Mouse (Mus musculus): ENCODE measurements around the gene Pon2. TPM values are rescaled to one million over a fixed set of nuclear protein-coding genes. Genes with fewer than 3 reads are reported as not detected.

Gene Pon2
- total RNA-seq, 2 experiments from 2014 or later, result 35.9 to 38.1 TPM

GRCm38 (mm10) chr6:5294659-5295449, 3.4 kb downstream of the Pon2 start:
- no peak for DNase-seq (ENCODE audit: low spot score in 2 of 2)

GRCm38 (mm10) chr6:5292841-5293240, 5.4 kb downstream of the Pon2 start:
- no peak for DNase-seq (ENCODE audit: low spot score in 2 of 2)

GRCm38 (mm10) chr6:5291450-5291849, 6.8 kb downstream of the Pon2 start:
- DNase-seq (ENCODE audit: low spot score in 2 of 2), result no peak

- DNase-seq (ENCODE audit: low spot score in 2 of 2), result no peak
These were observed 10.3 kb downstream of the Pon2 start for GRCm38 (mm10) chr6:5287919-5288318.

GRCm38 (mm10) chr6:5287392-5287791, 10.9 kb downstream of the Pon2 start:
- no peak for DNase-seq (ENCODE audit: low spot score in 2 of 2)

- DNase-seq (ENCODE audit: low spot score in 2 of 2), result no peak
These were observed 15.8 kb downstream of the Pon2 start for GRCm38 (mm10) chr6:5282418-5282817.

- DNase-seq (ENCODE audit: low spot score in 2 of 2), result no peak
These were observed 17.5 kb downstream of the Pon2 start for GRCm38 (mm10) chr6:5280576-5281305.

- DNase-seq (ENCODE audit: low spot score in 2 of 2), result no peak
These were observed 20.3 kb downstream of the Pon2 start for GRCm38 (mm10) chr6:5277972-5278371.

- DNase-seq (ENCODE audit: low spot score in 2 of 2), result no peak
These were observed 28.6 kb downstream of the Pon2 start for GRCm38 (mm10) chr6:5269641-5270040.

- no peak for DNase-seq (ENCODE audit: low spot score in 2 of 2)
These were observed 33.5 kb downstream of the Pon2 start for GRCm38 (mm10) chr6:5264793-5265192.

GRCm38 (mm10) chr6:5263250-5263999, 34.8 kb downstream of the Pon2 start:
- DNase-seq (ENCODE audit: low spot score in 2 of 2), result no peak

GRCm38 (mm10) chr6:5262322-5263249, 35.7 kb downstream of the Pon2 start:
- no peak for DNase-seq (ENCODE audit: low spot score in 2 of 2)

GRCm38 (mm10) chr6:5255722-5256451, 42.4 kb downstream of the Pon2 start, which contains the start of gene Pon3:
Gene Pon3 (minus strand): TSS chr6:5256286.
- peak; percentile 25 to 57 for DNase-seq (ENCODE audit: low spot score in 2 of 2)

GRCm38 (mm10) chr6:5255291-5255690, 43.0 kb downstream of the Pon2 start:
- DNase-seq (ENCODE audit: low spot score in 2 of 2), result no peak

GRCm38 (mm10) chr6:5254869-5255268, 43.4 kb downstream of the Pon2 start:
- DNase-seq (ENCODE audit: low spot score in 2 of 2), result no peak

- DNase-seq (ENCODE audit: low spot score in 2 of 2), result no peak
These were observed 52.3 kb downstream of the Pon2 start for GRCm38 (mm10) chr6:5245926-5246325.

- DNase-seq (ENCODE audit: low spot score in 2 of 2), result no peak
These were observed 59.5 kb downstream of the Pon2 start for GRCm38 (mm10) chr6:5238799-5239198.

GRCm38 (mm10) chr6:5237510-5237909, 60.7 kb downstream of the Pon2 start:
- no peak for DNase-seq (ENCODE audit: low spot score in 2 of 2)

- no peak for DNase-seq (ENCODE audit: low spot score in 2 of 2)
These were observed 61.3 kb downstream of the Pon2 start for GRCm38 (mm10) chr6:5236843-5237371.

GRCm38 (mm10) chr6:5234563-5234962, 63.7 kb downstream of the Pon2 start:
- DNase-seq (ENCODE audit: low spot score in 2 of 2), result no peak
